Mouse (Mus musculus) kidney, adult 18-20 months (tissue): ENCODE measurements around the gene B4galnt3.
A peak's percentile ranks its signal among the peaks of the same experiment; 100 is the strongest.

Source experiments
- DNase-seq: peaks from one replicate; pipeline ENCODE4 v3.0.0; 2021

B4galnt3 gene

GRCm38 (mm10) chr6:120211536-120211935, 82.8 kb downstream of the B4galnt3 start:
- DNase-seq, result no peak

GRCm38 (mm10) chr6:120206586-120206985, 87.8 kb downstream of the B4galnt3 start:
- no peak for DNase-seq

GRCm38 (mm10) chr6:120202406-120202805, 92.0 kb downstream of the B4galnt3 start:
- DNase-seq, result no peak

GRCm38 (mm10) chr6:120201956-120202355, 92.4 kb downstream of the B4galnt3 start:
- no peak for DNase-seq

GRCm38 (mm10) chr6:120199638-120200394, 94.5 kb downstream of the B4galnt3 start:
- DNase-seq, result no peak

GRCm38 (mm10) chr6:120197964-120198363, 96.4 kb downstream of the B4galnt3 start:
- peak; percentile 85 for DNase-seq

GRCm38 (mm10) chr6:120196837-120197236, 97.5 kb downstream of the B4galnt3 start:
- DNase-seq, result no peak

- DNase-seq, result peak; percentile 24
Measured at GRCm38 (mm10) chr6:120194963-120195362, 99.4 kb downstream of the B4galnt3 start.

GRCm38 (mm10) chr6:120194305-120194704, 100.1 kb downstream of the B4galnt3 start:
- no peak for DNase-seq

GRCm38 (mm10) chr6:120193793-120194192, 100.6 kb downstream of the B4galnt3 start:
- DNase-seq, result no peak

- DNase-seq, result peak; percentile 86
Measured at GRCm38 (mm10) chr6:120193174-120193573, 101.2 kb downstream of the B4galnt3 start.

- DNase-seq, result peak; percentile 65
Measured at GRCm38 (mm10) chr6:120192211-120192870, 102.0 kb downstream of the B4galnt3 start.

GRCm38 (mm10) chr6:120191396-120192170, 102.8 kb downstream of the B4galnt3 start:
- DNase-seq, result no peak

- no peak for DNase-seq
Measured at GRCm38 (mm10) chr6:120190912-120191311, 103.4 kb downstream of the B4galnt3 start.

GRCm38 (mm10) chr6:120190365-120190764, 104.0 kb downstream of the B4galnt3 start:
- no peak for DNase-seq

- no peak for DNase-seq
Measured at GRCm38 (mm10) chr6:120189287-120189686, 105.1 kb downstream of the B4galnt3 start.

GRCm38 (mm10) chr6:120188376-120189235, 105.8 kb downstream of the B4galnt3 start:
- no peak for DNase-seq

- DNase-seq, result peak; percentile 18
Measured at GRCm38 (mm10) chr6:120187587-120188176, 106.7 kb downstream of the B4galnt3 start.

GRCm38 (mm10) chr6:120186594-120186993, 107.8 kb downstream of the B4galnt3 start:
- no peak for DNase-seq

- no peak for DNase-seq
Measured at GRCm38 (mm10) chr6:120185756-120186155, 108.6 kb downstream of the B4galnt3 start.

- no peak for DNase-seq
Measured at GRCm38 (mm10) chr6:120185012-120185730, 109.2 kb downstream of the B4galnt3 start.
